Mouse (Mus musculus) olfactory bulb, adult 2 months (tissue): ENCODE measurements at regions not wholly inside any gene's neighbourhood (a gene's known extent, or its start where the extent isn't known, plus 50 kb on each side); places are given as distances from the start of the nearest gene placed in this dataset.

Experiments used
- CTCF ChIP-seq: fragments of 200-500 bp; IDR thresholded peaks from 2 replicates; pipeline ENCODE4 v1.5.1; 2012; ENCODE audit warnings: low read depth, mild to moderate bottlenecking, low read length, moderate library complexity; ENCODE audit not compliant: insufficient read depth
- POLR2A ChIP-seq: fragments of 200-500 bp; IDR thresholded peaks from 2 replicates; pipeline ENCODE4 v1.6.1; 2012; ENCODE audit warnings: mild to moderate bottlenecking, low read depth, low read length, moderate library complexity; ENCODE audit not compliant: insufficient read depth

GRCm38 (mm10) chr13:73207931-73208448 is 52.3 kb upstream of the Irx4 start:
- TF ChIP-seq CTCF (no peak), POLR2A (no peak)
